Mouse (Mus musculus): ENCODE measurements around the gene Lyzl4. TPM values are rescaled to one million over a fixed set of nuclear protein-coding genes. Genes with fewer than 3 reads are reported as not detected.

Lyzl4 gene
- polyA plus RNA-seq, 1 experiment = not detected

- Histone ChIP-seq H3K4me3 (replicated peaks) (no peak overlapping the region), H3K36me3 (ENCODE audit: control insufficient read depth) (no peaks in the 10 kb centered on the region), H3K9me3 (ENCODE audit: control insufficient read depth, low read length) (no peaks in the 10 kb centered on the region), H3K4me1 (ENCODE audit: control insufficient read depth) (peaks cover 2% of the 10 kb centered on the region; the same call in 1 of the 2 replicates), H3K27me3 (ENCODE audit: control insufficient read depth) (peaks cover 54% of the 10 kb centered on the region)
- no peak for TF ChIP-seq GATA1 (IDR thresholded peaks at IDR 0.05; ENCODE audit: low read length)
- no peak for TF ChIP-seq TAL1 (IDR thresholded peaks at IDR 0.05; ENCODE audit: low read length)
These were observed 2.1 kb downstream of the Lyzl4 start for GRCm38 (mm10) chr9:121639790-121640189.

GRCm38 (mm10) chr9:121635835-121636576, 5.9 kb downstream of the Lyzl4 start:
- TF ChIP-seq GATA1 (IDR thresholded peaks at IDR 0.05; ENCODE audit: low read length) (no peak), TAL1 (IDR thresholded peaks at IDR 0.05; ENCODE audit: low read length) (no peak)
- H3K27me3 ChIP-seq (ENCODE audit: control insufficient read depth) = peaks cover 22% of the 10 kb centered on the region
- H3K4me3 ChIP-seq (replicated peaks) = no peak overlapping the region
- H3K9me3 ChIP-seq (ENCODE audit: control insufficient read depth, low read length) = no peaks in the 10 kb centered on the region
- no peaks in the 10 kb centered on the region for H3K36me3 ChIP-seq (ENCODE audit: control insufficient read depth)
- no peaks in the 10 kb centered on the region for H3K4me1 ChIP-seq (ENCODE audit: control insufficient read depth)

DNA sequence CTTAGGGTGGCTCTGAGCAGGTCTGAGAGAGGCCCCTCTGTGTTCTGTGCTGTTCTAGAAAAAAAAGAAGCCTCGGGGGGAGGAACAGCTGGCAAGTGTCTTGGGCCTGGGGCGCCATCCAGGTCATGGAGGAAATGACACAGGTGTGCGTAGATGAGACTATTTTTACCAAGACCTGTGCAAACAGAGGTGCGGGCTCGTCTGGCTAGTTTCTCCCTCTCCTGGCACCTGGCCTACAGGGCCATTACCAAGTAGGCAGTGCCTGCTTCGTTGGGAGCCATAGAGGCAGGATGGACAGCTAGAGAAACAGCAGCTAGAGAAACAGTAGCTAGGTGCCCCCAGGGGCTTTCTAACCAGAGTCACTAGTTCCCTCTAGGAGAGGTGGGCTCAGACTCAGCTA, 8.6 kb downstream of the Lyzl4 start:
- Histone ChIP-seq H3K9me3 (ENCODE audit: control insufficient read depth, low read length) (no peaks in the 10 kb centered on the region), H3K36me3 (ENCODE audit: control insufficient read depth) (no peaks in the 10 kb centered on the region), H3K4me1 (ENCODE audit: control insufficient read depth) (no peaks in the 10 kb centered on the region), H3K27me3 (ENCODE audit: control insufficient read depth) (peaks cover 7% of the 10 kb centered on the region; the same call in 1 of the 2 replicates), H3K4me3 (replicated peaks) (no peak overlapping the region)
- TF ChIP-seq GATA1 (IDR thresholded peaks at IDR 0.05; ENCODE audit: low read length) (no peak), TAL1 (IDR thresholded peaks at IDR 0.05; ENCODE audit: low read length) (no peak)

DNA sequence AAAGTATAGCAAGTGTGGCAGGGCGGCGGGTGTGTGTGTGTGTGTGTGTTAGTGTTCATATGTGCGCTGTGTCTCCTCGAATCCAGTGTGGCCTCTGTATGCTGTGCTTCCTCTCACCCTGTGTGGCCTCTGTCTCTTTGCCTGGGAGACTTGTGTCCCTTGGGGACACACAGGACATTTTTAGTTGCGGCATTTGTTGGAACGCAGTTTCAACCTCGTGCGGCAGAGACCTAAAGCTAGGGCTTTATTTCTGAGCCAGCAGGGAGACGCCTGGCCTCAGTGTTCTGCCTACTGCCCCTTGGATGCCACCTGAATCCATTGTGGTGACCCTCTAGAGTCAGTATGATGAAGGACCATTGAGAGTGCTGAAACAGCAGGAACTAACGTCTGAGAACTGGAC, 9.0 kb downstream of the Lyzl4 start:
- Histone ChIP-seq H3K9me3 (ENCODE audit: control insufficient read depth, low read length) (no peaks in the 10 kb centered on the region), H3K4me3 (replicated peaks) (no peak overlapping the region), H3K36me3 (ENCODE audit: control insufficient read depth) (no peaks in the 10 kb centered on the region), H3K27me3 (ENCODE audit: control insufficient read depth) (peaks cover 7% of the 10 kb centered on the region; the same call in 1 of the 2 replicates), H3K4me1 (ENCODE audit: control insufficient read depth) (no peaks in the 10 kb centered on the region)
- no peak for TF ChIP-seq GATA1 (IDR thresholded peaks at IDR 0.05; ENCODE audit: low read length)
- TF ChIP-seq TAL1 (IDR thresholded peaks at IDR 0.05; ENCODE audit: low read length) = no peak

GRCm38 (mm10) chr9:121631946-121632345, 9.9 kb downstream of the Lyzl4 start:
- Histone ChIP-seq H3K27me3 (ENCODE audit: control insufficient read depth) (peaks cover 7% of the 10 kb centered on the region; the same call in 1 of the 2 replicates), H3K36me3 (ENCODE audit: control insufficient read depth) (no peaks in the 10 kb centered on the region), H3K4me1 (ENCODE audit: control insufficient read depth) (no peaks in the 10 kb centered on the region), H3K4me3 (replicated peaks) (no peak overlapping the region), H3K9me3 (ENCODE audit: control insufficient read depth, low read length) (no peaks in the 10 kb centered on the region)
- TF ChIP-seq TAL1 (IDR thresholded peaks at IDR 0.05; ENCODE audit: low read length) (no peak), GATA1 (IDR thresholded peaks at IDR 0.05; ENCODE audit: low read length) (no peak)

DNA sequence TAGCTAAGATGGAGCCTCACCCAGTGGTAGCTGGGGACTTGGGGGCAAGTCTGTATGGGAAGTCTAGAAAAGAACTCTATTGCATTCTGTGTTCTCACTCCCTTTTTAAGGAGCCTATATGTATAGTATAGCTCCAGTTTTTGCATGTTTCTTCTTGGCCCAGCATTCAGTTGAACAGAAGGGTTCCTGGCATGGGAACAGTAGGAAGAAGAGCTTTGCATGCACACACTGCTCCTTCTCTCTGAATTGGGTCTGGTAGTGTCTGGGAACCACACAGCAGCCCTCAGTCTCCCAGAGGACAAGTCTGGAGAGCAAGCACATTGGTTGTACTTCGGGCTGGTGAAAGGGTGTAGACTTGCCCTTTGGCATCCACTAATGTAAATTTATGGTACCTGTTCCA, 11.3 kb downstream of the Lyzl4 start:
- no peaks in the 10 kb centered on the region for H3K4me1 ChIP-seq (ENCODE audit: control insufficient read depth)
- no peaks in the 10 kb centered on the region for H3K36me3 ChIP-seq (ENCODE audit: control insufficient read depth)
- H3K4me3 ChIP-seq (replicated peaks) = no peak overlapping the region
- peaks cover 1% of the 10 kb centered on the region; the same call in 1 of the 2 replicates for H3K27me3 ChIP-seq (ENCODE audit: control insufficient read depth)
- TF ChIP-seq GATA1 (IDR thresholded peaks at IDR 0.05; ENCODE audit: low read length) = no peak
- no peak for TF ChIP-seq TAL1 (IDR thresholded peaks at IDR 0.05; ENCODE audit: low read length)
- H3K9me3 ChIP-seq (ENCODE audit: control insufficient read depth, low read length) = no peaks in the 10 kb centered on the region

- H3K9me3 ChIP-seq (ENCODE audit: control insufficient read depth, low read length) = no peaks in the 10 kb centered on the region
- no peaks in the 10 kb centered on the region for H3K4me1 ChIP-seq (ENCODE audit: control insufficient read depth)
- no peak overlapping the region for H3K4me3 ChIP-seq (replicated peaks)
- no peaks in the 10 kb centered on the region for H3K36me3 ChIP-seq (ENCODE audit: control insufficient read depth)
- TF ChIP-seq TAL1 (IDR thresholded peaks at IDR 0.05; ENCODE audit: low read length) (no peak), GATA1 (IDR thresholded peaks at IDR 0.05; ENCODE audit: low read length) (no peak)
- no peaks in the 10 kb centered on the region for H3K27me3 ChIP-seq (ENCODE audit: control insufficient read depth)
These were observed 17.0 kb downstream of the Lyzl4 start for GRCm38 (mm10) chr9:121624920-121625319.

- H3K36me3 ChIP-seq (ENCODE audit: control insufficient read depth) = no peaks in the 10 kb centered on the region
- H3K27me3 ChIP-seq (ENCODE audit: control insufficient read depth) = no peaks in the 10 kb centered on the region
- TF ChIP-seq GATA1 (IDR thresholded peaks at IDR 0.05; ENCODE audit: low read length) = no peak
- no peak for TF ChIP-seq TAL1 (IDR thresholded peaks at IDR 0.05; ENCODE audit: low read length)
- no peaks in the 10 kb centered on the region for H3K4me1 ChIP-seq (ENCODE audit: control insufficient read depth)
- H3K9me3 ChIP-seq (ENCODE audit: control insufficient read depth, low read length) = no peaks in the 10 kb centered on the region
- no peak overlapping the region for H3K4me3 ChIP-seq (replicated peaks)
These were observed 18.7 kb downstream of the Lyzl4 start for GRCm38 (mm10) chr9:121623235-121623634.

DNA sequence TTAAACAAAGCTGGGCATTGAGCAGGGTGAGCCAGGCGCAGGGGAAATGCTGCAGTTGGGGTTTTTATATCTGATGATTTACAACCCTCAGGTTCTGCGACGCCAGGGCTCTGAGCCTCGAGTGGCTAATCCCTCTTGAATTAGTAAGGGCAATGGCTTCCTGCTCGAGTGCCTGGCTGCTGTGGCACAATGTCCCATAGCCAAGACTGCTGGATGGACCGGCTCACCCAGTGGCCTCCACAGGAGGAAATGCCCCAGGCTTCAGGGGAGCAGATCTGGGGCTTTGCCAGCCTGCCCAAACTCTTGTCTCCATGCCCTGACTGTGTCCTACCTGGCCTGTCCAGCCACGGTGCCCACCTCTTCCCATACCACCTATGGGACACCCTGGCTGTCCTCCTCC, 22.5 kb downstream of the Lyzl4 start:
- H3K4me1 ChIP-seq (ENCODE audit: control insufficient read depth) = no peaks in the 10 kb centered on the region
- no peak overlapping the region for H3K4me3 ChIP-seq (replicated peaks)
- TF ChIP-seq TAL1 (IDR thresholded peaks at IDR 0.05; ENCODE audit: low read length) (no peak), GATA1 (IDR thresholded peaks at IDR 0.05; ENCODE audit: low read length) (no peak)
- no peaks in the 10 kb centered on the region for H3K27me3 ChIP-seq (ENCODE audit: control insufficient read depth)
- no peaks in the 10 kb centered on the region for H3K36me3 ChIP-seq (ENCODE audit: control insufficient read depth)
- no peaks in the 10 kb centered on the region for H3K9me3 ChIP-seq (ENCODE audit: control insufficient read depth, low read length)

All from erythroblast, embryonic 14.5 days (primary cell).